Mouse (Mus musculus) mouse embryonic stem cell (cell line): ENCODE measurements around the gene Vps13c.

Experiments used
- in situ Hi-C, 2 experiments: fragments of 300-500 bp; cut with MboI; formaldehyde crosslinking; loops; 1 replicate in 1 of 2; 3 replicates in 1 of 2; pipeline ENCODE4 v1.14.3; 2019 to 2020; ENCODE audit warnings: low sequenced_read_pairs in 2 of 2, low pct_unique_long_range_greater_than_20kb in 1 of 2, mixed read lengths in 1 of 2; ENCODE audit not compliant: unreplicated experiment in 1 of 2

The Vps13c gene

GRCm38 (mm10) chr9:67955466-67956010, 115.3 kb downstream of the Vps13c start:
- in situ Hi-C loops: no loop called here

GRCm38 (mm10) chr9:67961953-67962352, 121.8 kb downstream of the Vps13c start:
- in situ Hi-C loops: no loop called here

- in situ Hi-C loops: no loop called here
These were observed 125.7 kb downstream of the Vps13c start for GRCm38 (mm10) chr9:67965889-67966288.

- in situ Hi-C loops: no loop called here
These were observed 126.8 kb downstream of the Vps13c start for GRCm38 (mm10) chr9:67967011-67967410.

- in situ Hi-C loops: no loop called here
These were observed 133.3 kb downstream of the Vps13c start for GRCm38 (mm10) chr9:67973451-67973850.

- in situ Hi-C loops: no loop called here
These were observed 135.3 kb downstream of the Vps13c start for GRCm38 (mm10) chr9:67975491-67975890.

- in situ Hi-C loops: loop anchor here (25.0 kb wide), 2 partner anchors 706 to 731 kb away; no protein-coding TSS in a partner anchor
These were observed 166.4 kb downstream of the Vps13c start for GRCm38 (mm10) chr9:68006566-68006965.

- in situ Hi-C loops: loop anchor here (25.0 kb wide), 2 partner anchors 697 to 722 kb away; no protein-coding TSS in a partner anchor
These were observed 174.8 kb downstream of the Vps13c start for GRCm38 (mm10) chr9:68014991-68015396.

- in situ Hi-C loops: loop anchor here (25.0 kb wide), 2 partner anchors 696 to 721 kb away; no protein-coding TSS in a partner anchor
These were observed 176.2 kb downstream of the Vps13c start for GRCm38 (mm10) chr9:68016255-68016954.

- in situ Hi-C loops: loop anchor here (25.0 kb wide), 2 partner anchors 691 to 716 kb away; no protein-coding TSS in a partner anchor
These were observed 180.7 kb downstream of the Vps13c start for GRCm38 (mm10) chr9:68020776-68021365.

- in situ Hi-C loops: loop anchor here (25.0 kb wide), 2 partner anchors 690 to 715 kb away; no protein-coding TSS in a partner anchor
These were observed 182.3 kb downstream of the Vps13c start for GRCm38 (mm10) chr9:68022311-68023043.

- in situ Hi-C loops: no loop called here
These were observed 188.4 kb downstream of the Vps13c start for GRCm38 (mm10) chr9:68028631-68029030.

- in situ Hi-C loops: no loop called here
These were observed 193.6 kb downstream of the Vps13c start for GRCm38 (mm10) chr9:68033771-68034170.
